Mouse (Mus musculus): ENCODE data around the gene Clcn2.

DNA sequence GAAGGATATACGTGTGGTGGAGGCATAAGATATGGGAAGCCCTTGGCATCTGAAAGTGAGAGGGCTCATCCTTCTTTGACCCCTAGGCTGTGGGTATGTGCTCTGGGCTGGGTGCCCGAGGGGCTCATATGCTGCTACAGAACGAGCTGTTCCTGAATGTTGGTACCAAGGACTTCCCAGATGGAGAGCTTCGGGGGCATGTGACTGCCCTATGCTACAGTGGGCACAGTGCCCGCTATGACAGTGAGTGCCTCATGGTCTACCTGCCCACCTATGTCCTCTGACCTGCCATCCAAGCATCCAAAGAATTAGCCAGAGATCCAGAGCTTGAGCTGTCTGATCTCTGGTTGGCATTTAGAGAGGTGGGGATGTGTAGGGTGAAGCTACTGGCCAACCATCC is 19.3 kb upstream of the Clcn2 start:
- TF ChIP-seq GATA1 (IDR thresholded peaks at IDR 0.05; ENCODE audit: low read length): no peak
- no peak for TF ChIP-seq TAL1 (IDR thresholded peaks at IDR 0.05; ENCODE audit: low read length)

All from erythroblast, embryonic 14.5 days (primary cell).